Mouse (Mus musculus): ENCODE data around the gene 9430015G10Rik. TPM values are rescaled to one million over a fixed set of nuclear protein-coding genes. Genes with fewer than 3 reads are reported as not detected.

Gene 9430015G10Rik
- polyA plus RNA-seq, 1 experiment from 2014 or later = 29.0 TPM

GRCm38 (mm10) chr4:156076911-156077382, 32.8 kb upstream of the 9430015G10Rik start:
- Histone ChIP-seq H3K27ac (ENCODE audit: low read depth, low read length) (no peak overlapping the region), H3K9ac (ENCODE audit: low read length) (no peak overlapping the region), H3K36me3 (ENCODE audit: control insufficient read depth, insufficient read depth, low read length) (no peaks in the 10 kb centered on the region), H3K27me3 (replicated peaks; ENCODE audit: control insufficient read depth, insufficient read depth, low read length) (peaks cover 15% of the 10 kb centered on the region; the same call in 1 of the 2 replicates), H3K4me3 (ENCODE audit: low read depth, low read length) (no peak overlapping the region), H3K4me2 (ENCODE audit: low read length) (peak overlapping the region; percentile 66), H3K9me3 (replicated peaks; ENCODE audit: control insufficient read depth, low read length) (no peaks in the 10 kb centered on the region), H3K4me1 (ENCODE audit: control insufficient read depth, insufficient read depth, low read length) (peaks cover 8% of the 10 kb centered on the region)
- 13% methylated on average over 8 of the region's 8 CpGs for WGBS
- ATAC-seq (no peak), DNase-seq (ENCODE audit: low spot score) (peak; percentile 11)

GRCm38 (mm10) chr4:156077499-156078301, 32.1 kb upstream of the 9430015G10Rik start:
- Histone ChIP-seq H3K4me1 (ENCODE audit: control insufficient read depth, insufficient read depth, low read length) (peaks cover 8% of the 10 kb centered on the region), H3K27me3 (replicated peaks; ENCODE audit: control insufficient read depth, insufficient read depth, low read length) (peaks cover 15% of the 10 kb centered on the region; the same call in 1 of the 2 replicates), H3K4me3 (ENCODE audit: low read depth, low read length) (peak overlapping the region; percentile 31), H3K9me3 (replicated peaks; ENCODE audit: control insufficient read depth, low read length) (no peaks in the 10 kb centered on the region), H3K36me3 (ENCODE audit: control insufficient read depth, insufficient read depth, low read length) (no peaks in the 10 kb centered on the region), H3K9ac (ENCODE audit: low read length) (peak overlapping the region; percentile 51), H3K27ac (ENCODE audit: low read depth, low read length) (no peak overlapping the region), H3K4me2 (ENCODE audit: low read length) (peak overlapping the region; percentile 66)
- whole genome bisulfite sequencing = under 1% methylated on average over 58 of the region's 58 CpGs
- ATAC-seq (peak; percentile 58; the same call in 1 of the 2 replicates), DNase-seq (ENCODE audit: low spot score) (peak; percentile 23)

- H3K4me1 ChIP-seq (ENCODE audit: control insufficient read depth, insufficient read depth, low read length) = peaks cover 5% of the 10 kb centered on the region
- ATAC-seq = no peak
- DNase-seq (ENCODE audit: low spot score) = no peak
- H3K36me3 ChIP-seq (ENCODE audit: control insufficient read depth, insufficient read depth, low read length) = no peaks in the 10 kb centered on the region
- no peak overlapping the region for H3K4me2 ChIP-seq (ENCODE audit: low read length)
- H3K9ac ChIP-seq (ENCODE audit: low read length) = no peak overlapping the region
- no peaks in the 10 kb centered on the region for H3K9me3 ChIP-seq (replicated peaks; ENCODE audit: control insufficient read depth, low read length)
- H3K27ac ChIP-seq (ENCODE audit: low read depth, low read length) = no peak overlapping the region
- H3K4me3 ChIP-seq (ENCODE audit: low read depth, low read length) = no peak overlapping the region
- 75% methylated on average over 4 of the region's 4 CpGs for WGBS
- peaks cover 7% of the 10 kb centered on the region; the same call in 1 of the 2 replicates for H3K27me3 ChIP-seq (replicated peaks; ENCODE audit: control insufficient read depth, insufficient read depth, low read length)
Observed at GRCm38 (mm10) chr4:156082621-156083234, 27.1 kb upstream of the 9430015G10Rik start.

DNA sequence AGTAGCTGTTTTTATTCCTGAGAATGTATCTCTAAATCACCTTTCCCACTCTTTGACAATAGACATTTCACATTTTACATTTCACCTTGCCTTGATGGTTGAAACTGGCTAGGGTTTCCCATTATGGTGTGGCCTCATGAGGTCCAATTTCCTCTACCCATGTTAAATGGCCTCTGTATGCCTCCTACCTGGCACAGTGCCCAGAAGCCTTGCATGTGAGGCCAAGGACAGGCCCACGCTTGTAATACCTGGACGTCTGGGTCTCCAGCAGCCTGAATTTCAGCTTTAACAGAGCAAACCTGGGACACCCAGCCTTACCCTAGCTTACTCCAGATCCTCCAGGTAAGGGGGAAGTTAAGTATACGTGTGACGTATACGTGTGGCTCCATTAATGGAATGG, 26.4 kb upstream of the 9430015G10Rik start:
- H3K9me3 ChIP-seq (replicated peaks; ENCODE audit: control insufficient read depth, low read length) = no peaks in the 10 kb centered on the region
- ATAC-seq (no peak), DNase-seq (ENCODE audit: low spot score) (peak; percentile 23)
- 66% methylated on average over 5 of the region's 5 CpGs for WGBS
- no peak overlapping the region for H3K27ac ChIP-seq (ENCODE audit: low read depth, low read length)
- no peaks in the 10 kb centered on the region for H3K4me1 ChIP-seq (ENCODE audit: control insufficient read depth, insufficient read depth, low read length)
- no peaks in the 10 kb centered on the region for H3K36me3 ChIP-seq (ENCODE audit: control insufficient read depth, insufficient read depth, low read length)
- H3K4me3 ChIP-seq (ENCODE audit: low read depth, low read length) = no peak overlapping the region
- H3K27me3 ChIP-seq (replicated peaks; ENCODE audit: control insufficient read depth, insufficient read depth, low read length) = peaks cover under 1% of the 10 kb centered on the region; the same call in 1 of the 2 replicates
- no peak overlapping the region for H3K4me2 ChIP-seq (ENCODE audit: low read length)
- H3K9ac ChIP-seq (ENCODE audit: low read length) = no peak overlapping the region

DNA sequence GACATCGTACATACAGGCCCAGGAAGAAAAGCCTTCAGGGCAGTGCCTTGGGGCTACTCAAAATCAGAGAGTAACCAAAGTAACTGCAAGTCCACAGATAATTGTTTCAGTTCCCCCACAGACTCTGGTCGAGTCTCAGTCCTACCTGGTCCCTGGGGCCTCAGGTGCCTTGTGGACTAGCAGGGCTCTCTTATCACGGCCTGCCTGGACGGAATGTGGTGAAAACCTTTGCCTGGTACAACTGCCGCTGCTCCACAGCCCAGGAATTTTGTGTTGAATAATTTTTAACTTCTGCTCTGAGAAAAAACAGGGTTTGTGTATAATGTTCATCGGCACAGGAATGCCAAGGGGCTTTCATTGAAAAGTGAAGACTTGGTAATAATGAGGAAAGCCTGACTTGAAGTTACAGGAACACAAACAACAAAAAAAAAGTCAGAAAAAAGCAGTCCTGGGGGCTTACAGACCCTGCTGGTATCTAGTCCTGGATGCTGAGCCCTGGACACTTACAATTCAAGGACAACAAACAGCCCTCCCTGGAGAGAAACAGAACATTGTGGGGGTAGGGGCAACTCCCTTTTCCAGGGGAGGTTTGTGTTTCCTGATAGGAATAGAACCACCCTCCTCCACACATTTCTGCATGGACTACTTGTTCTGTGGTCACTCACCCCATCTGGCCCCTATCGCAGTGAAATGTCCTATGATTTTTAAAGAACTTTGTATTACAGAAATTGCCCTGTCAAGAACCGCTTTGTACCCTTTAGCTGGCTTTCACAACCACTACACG, 25.5 kb upstream of the 9430015G10Rik start:
- Histone ChIP-seq H3K9ac (ENCODE audit: low read length) (no peak overlapping the region), H3K27ac (ENCODE audit: low read depth, low read length) (no peak overlapping the region), H3K27me3 (replicated peaks; ENCODE audit: control insufficient read depth, insufficient read depth, low read length) (no peaks in the 10 kb centered on the region), H3K4me3 (ENCODE audit: low read depth, low read length) (no peak overlapping the region), H3K4me1 (ENCODE audit: control insufficient read depth, insufficient read depth, low read length) (no peaks in the 10 kb centered on the region), H3K36me3 (ENCODE audit: control insufficient read depth, insufficient read depth, low read length) (no peaks in the 10 kb centered on the region), H3K9me3 (replicated peaks; ENCODE audit: control insufficient read depth, low read length) (no peaks in the 10 kb centered on the region), H3K4me2 (ENCODE audit: low read length) (no peak overlapping the region)
- ATAC-seq (no peak), DNase-seq (ENCODE audit: low spot score) (no peak)
- WGBS = 84% methylated on average over 9 of the region's 9 CpGs

DNA sequence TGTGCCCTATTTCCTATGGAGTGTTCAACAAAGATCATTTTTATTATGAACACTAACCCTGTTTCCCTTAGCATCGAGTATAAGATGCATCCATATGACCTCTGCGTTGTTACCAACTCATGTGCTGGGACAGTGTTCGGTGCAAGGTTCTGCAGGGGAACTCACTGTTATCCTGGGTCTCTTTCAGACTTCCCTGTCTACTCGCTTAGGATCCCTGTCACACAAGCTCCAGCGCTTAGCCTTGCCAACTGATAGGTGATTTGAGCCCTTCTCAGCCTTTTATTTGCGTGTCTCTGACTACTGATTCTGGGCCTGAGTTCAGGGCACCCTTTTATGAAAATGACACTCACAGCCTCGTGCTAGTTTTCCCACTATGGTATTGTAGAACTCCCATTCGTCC, 24.5 kb upstream of the 9430015G10Rik start:
- Histone ChIP-seq H3K9ac (ENCODE audit: low read length) (no peak overlapping the region), H3K36me3 (ENCODE audit: control insufficient read depth, insufficient read depth, low read length) (no peaks in the 10 kb centered on the region), H3K4me2 (ENCODE audit: low read length) (no peak overlapping the region), H3K27me3 (replicated peaks; ENCODE audit: control insufficient read depth, insufficient read depth, low read length) (no peaks in the 10 kb centered on the region), H3K27ac (ENCODE audit: low read depth, low read length) (no peak overlapping the region), H3K4me3 (ENCODE audit: low read depth, low read length) (no peak overlapping the region), H3K9me3 (replicated peaks; ENCODE audit: control insufficient read depth, low read length) (no peaks in the 10 kb centered on the region), H3K4me1 (ENCODE audit: control insufficient read depth, insufficient read depth, low read length) (no peaks in the 10 kb centered on the region)
- no peak for DNase-seq (ENCODE audit: low spot score)
- WGBS = 83% methylated on average over 8 of the region's 8 CpGs
- ATAC-seq = no peak

DNA sequence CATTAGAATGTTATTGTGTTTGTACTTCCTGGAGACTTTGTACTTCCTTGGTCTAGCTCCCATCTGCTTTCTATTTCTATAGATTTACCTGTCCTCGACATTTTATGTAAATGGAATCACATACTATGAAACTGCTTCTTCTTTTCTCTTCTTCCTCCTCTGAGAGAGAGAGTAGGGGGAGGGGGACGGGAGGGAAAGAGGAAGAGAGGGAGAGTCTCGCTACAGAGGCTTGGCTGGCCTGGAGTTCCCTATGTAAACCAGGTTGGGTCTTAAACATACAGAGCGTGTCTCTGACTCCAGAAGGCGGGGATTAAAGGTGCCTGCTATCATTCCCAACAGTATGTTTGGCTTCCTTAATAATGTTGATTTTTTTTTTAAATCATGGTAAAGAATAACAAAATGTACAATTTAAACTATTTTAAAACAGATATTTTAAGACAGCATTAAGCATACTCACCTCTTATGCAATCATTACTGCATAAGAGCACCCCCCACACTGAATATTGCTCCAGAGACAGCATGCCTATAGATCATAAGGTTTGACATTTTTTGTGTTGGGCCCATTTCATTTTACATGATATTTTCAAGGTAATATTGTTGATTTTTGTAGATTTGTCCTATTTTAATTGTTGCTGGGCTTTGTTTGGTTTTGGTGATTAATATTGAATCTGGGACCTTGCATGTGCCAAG, 22.2 kb upstream of the 9430015G10Rik start:
- Histone ChIP-seq H3K4me2 (ENCODE audit: low read length) (no peak overlapping the region), H3K9me3 (replicated peaks; ENCODE audit: control insufficient read depth, low read length) (no peaks in the 10 kb centered on the region), H3K4me3 (ENCODE audit: low read depth, low read length) (no peak overlapping the region), H3K27me3 (replicated peaks; ENCODE audit: control insufficient read depth, insufficient read depth, low read length) (no peaks in the 10 kb centered on the region), H3K4me1 (ENCODE audit: control insufficient read depth, insufficient read depth, low read length) (no peaks in the 10 kb centered on the region), H3K9ac (ENCODE audit: low read length) (no peak overlapping the region), H3K27ac (ENCODE audit: low read depth, low read length) (no peak overlapping the region), H3K36me3 (ENCODE audit: control insufficient read depth, insufficient read depth, low read length) (no peaks in the 10 kb centered on the region)
- WGBS = 47% methylated on average over 5 of the region's 5 CpGs
- DNase-seq (ENCODE audit: low spot score) (no peak), ATAC-seq (no peak)

DNA sequence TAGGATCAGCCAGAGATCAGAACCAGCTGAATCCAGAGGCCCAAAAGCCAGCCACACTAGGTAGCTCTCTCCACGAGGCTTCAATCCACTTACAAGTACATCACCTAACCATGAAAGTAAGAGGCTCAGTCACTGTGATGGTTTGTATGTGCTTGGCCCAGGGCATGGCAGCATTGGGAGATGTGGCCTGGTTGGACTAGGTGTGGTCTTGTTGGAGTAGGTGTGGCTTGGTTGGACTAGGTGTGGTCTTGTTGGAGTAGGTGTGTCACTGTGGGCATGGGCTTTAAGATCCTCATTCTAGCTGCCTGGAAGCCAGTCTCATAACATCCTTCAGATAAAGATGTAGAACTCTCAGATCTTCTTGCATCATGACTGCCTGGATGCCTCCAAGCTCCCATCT, 18.5 kb upstream of the 9430015G10Rik start:
- H3K4me2 ChIP-seq (ENCODE audit: low read length) = no peak overlapping the region
- WGBS = 60% methylated on average over 1 of the region's 1 CpGs
- ATAC-seq (no peak), DNase-seq (ENCODE audit: low spot score) (no peak)
- H3K27ac ChIP-seq (ENCODE audit: low read depth, low read length) = no peak overlapping the region
- H3K9ac ChIP-seq (ENCODE audit: low read length) = no peak overlapping the region
- H3K27me3 ChIP-seq (replicated peaks; ENCODE audit: control insufficient read depth, insufficient read depth, low read length) = no peaks in the 10 kb centered on the region
- no peak overlapping the region for H3K4me3 ChIP-seq (ENCODE audit: low read depth, low read length)
- no peaks in the 10 kb centered on the region for H3K36me3 ChIP-seq (ENCODE audit: control insufficient read depth, insufficient read depth, low read length)
- no peaks in the 10 kb centered on the region for H3K4me1 ChIP-seq (ENCODE audit: control insufficient read depth, insufficient read depth, low read length)
- no peaks in the 10 kb centered on the region for H3K9me3 ChIP-seq (replicated peaks; ENCODE audit: control insufficient read depth, low read length)
